Mouse (Mus musculus): Measurements from ENCODE around the gene Mfsd4a.

Mfsd4a gene

DNA sequence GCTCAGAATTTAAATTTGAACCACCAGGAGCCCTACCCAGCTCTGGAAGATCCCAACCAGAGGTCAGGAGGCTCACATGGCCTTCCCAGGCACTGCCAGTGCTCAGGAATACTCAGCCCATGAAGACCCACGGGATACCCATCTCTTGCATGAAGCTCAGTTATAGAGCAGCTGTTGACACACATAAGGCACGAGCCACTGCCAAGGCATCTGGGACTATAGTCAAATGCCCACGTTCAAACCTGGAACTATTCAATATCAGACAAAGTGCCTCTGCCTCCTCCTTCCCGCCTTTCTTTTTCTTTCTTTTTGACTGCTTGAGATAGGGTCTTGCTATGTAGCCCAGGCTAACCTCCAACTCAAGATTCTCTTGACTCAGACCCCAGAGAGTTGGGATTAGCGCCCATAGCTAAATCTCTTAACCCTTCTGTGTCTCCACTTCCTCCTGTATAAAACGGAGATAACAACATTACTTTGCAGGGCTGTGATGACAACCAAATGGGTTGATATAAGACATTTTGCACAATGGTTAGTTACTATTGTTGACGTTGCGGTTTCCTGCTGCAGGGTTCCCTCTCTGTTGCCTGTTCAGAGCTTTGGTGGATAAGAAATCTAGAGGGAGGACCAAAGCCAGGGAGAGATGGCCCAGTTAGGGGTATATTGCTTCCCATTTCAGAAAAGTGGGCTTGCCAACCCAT lies 2.2 kb downstream of the Mfsd4a start:
- no peak for DNase-seq (ENCODE audit: low read depth, low spot score)

GRCm38 (mm10) chr1:132065001-132065400 lies 2.9 kb downstream of the Mfsd4a start:
- no peak for DNase-seq (ENCODE audit: low read depth, low spot score)

DNA sequence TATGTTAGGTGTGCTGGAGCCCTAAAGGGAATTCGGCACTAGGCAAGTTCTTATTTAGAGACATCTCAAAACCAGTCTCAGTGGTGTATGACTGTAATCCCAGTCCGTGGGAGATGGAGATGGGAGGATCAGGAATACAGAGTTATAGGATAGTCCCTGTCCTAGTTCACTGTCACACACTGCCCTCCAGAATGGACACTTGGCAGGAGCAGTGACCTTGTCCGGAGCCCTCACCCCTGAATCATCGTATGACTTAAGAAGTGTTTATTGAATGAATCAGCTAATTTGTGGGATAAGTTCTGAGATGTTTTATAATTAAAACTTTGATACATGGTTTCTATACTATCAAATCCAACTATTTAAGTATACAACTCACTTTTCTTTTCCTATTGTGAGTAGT lies 4.8 kb downstream of the Mfsd4a start:
- no peak for DNase-seq (ENCODE audit: low read depth, low spot score)

GRCm38 (mm10) chr1:132061750-132062541 lies 5.9 kb downstream of the Mfsd4a start:
- no peak for DNase-seq (ENCODE audit: low read depth, low spot score)

GRCm38 (mm10) chr1:132060036-132060769 lies 7.7 kb downstream of the Mfsd4a start:
- no peak for DNase-seq (ENCODE audit: low read depth, low spot score)

GRCm38 (mm10) chr1:132058558-132058957 lies 9.3 kb downstream of the Mfsd4a start:
- DNase-seq (ENCODE audit: low read depth, low spot score): no peak

- DNase-seq (ENCODE audit: low read depth, low spot score): no peak
These were observed 12.7 kb downstream of the Mfsd4a start for GRCm38 (mm10) chr1:132055054-132055664.

DNA sequence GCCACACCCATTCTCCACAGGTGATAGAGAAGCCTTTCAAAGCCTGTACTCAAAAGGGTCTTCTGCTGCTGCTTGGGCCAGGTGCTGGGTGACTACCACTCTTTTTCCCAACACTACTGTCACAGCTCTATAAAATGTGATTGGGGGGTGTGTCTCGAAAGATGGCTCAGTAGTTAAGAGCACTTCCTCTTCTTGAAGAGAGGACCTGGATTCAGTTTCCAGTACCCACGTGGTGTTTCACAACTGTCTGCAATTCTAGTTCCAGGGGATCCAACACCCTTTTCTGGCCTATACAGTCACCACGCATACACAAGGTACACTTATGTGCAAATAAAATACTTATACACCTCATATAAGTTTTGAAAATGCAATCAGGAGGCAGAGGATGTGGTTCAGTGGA lies 13.5 kb downstream of the Mfsd4a start:
- DNase-seq (ENCODE audit: low read depth, low spot score): no peak

- DNase-seq (ENCODE audit: low read depth, low spot score): no peak
These were observed 16.1 kb downstream of the Mfsd4a start for GRCm38 (mm10) chr1:132051746-132052145.

DNA sequence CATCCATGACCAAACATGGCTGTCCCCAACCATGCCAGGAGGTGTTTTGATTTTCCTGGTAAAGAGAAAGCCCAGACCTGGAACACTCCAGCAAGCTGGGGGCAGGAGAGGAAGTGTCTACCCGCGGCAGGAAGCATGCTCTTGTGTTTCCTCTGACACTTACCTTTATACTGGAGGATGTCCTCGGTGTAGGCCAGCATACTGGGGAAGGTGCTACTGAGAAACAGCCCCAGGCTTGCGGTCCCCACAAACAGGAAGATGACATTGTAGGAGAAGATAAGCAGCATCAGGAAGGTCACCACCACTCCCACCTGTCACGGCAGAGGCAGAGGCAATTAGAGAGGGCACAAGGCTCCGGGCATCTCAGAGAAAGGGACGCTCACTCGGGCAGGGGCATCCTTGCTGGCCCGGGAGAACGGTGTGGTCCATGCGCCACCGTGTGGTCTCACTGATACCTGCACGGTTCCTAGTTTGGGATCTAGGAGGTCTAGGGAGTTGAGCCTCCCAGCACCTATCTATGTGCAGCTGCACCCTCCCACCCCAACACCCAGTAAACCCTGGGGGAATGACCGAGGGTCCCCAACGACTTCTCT lies 21.6 kb downstream of the Mfsd4a start:
- DNase-seq (ENCODE audit: low read depth, low spot score): peak; percentile 65

- no peak for DNase-seq (ENCODE audit: low read depth, low spot score)
These were observed 24.1 kb downstream of the Mfsd4a start for GRCm38 (mm10) chr1:132043759-132044158.

DNA sequence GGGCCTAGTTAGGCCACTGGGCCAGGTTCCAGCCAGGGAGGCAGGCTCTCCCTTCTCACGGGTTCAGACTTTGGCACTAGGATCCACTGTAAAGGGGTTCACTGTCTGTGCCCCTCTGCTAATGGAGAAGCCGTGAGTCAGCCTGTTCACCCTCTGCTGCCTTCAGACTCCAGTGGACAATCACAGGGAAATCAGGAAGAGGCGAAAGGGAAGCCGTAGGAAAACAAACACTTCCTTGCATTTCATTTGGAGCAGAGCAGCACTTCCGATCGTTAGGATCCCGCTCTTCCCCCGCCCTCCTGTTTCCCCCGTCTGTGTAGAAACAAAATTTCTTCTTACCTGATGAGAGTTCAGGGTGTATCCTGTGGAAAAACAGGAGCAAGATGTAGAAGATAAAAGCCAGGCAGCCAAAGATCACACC lies 27.7 kb downstream of the Mfsd4a start:
- no peak for DNase-seq (ENCODE audit: low read depth, low spot score)

GRCm38 (mm10) chr1:132038753-132039152 lies 29.1 kb downstream of the Mfsd4a start:
- DNase-seq (ENCODE audit: low read depth, low spot score): no peak

DNA sequence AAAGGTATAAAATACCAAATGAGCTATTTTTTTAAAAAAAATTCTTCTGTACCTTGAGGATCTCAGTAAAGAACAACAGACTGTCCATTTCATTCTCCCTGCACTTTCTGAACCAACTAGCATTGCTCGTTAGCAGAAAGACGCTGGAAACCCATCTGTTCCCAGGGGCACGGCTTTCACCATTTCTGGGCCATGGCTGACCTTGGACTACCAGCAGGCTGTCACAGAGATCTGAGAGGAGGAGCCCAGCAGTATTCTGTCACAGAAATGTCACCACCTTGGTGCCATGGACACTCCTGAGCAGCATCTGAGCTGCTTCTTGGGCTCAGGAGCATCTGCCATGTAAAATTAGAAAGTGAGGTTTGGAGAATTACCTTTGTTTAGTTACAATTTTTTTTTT lies 30.1 kb downstream of the Mfsd4a start:
- DNase-seq (ENCODE audit: low read depth, low spot score): no peak

DNA sequence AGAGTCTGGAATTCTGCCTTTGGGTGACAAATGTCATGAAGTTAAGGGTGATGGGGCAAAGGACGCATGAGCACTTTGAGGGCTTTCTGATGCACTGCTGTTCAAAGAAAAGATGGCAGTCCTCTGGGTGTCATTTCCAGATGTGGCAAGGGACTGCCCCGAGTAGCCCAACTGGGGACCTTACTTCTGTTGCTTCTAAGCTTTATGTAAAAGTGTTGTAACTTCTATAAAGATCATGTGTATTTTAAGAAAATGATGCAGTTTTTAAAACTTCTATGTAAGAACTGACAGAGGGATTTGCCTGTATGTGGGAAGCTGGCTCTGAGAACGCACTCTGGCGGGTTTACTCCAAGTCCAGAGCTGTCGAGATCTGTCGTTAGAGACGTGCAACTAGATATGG lies 35.7 kb downstream of the Mfsd4a start:
- no peak for DNase-seq (ENCODE audit: low read depth, low spot score)

- no peak for DNase-seq (ENCODE audit: low read depth, low spot score)
These were observed 37.3 kb downstream of the Mfsd4a start for GRCm38 (mm10) chr1:132030574-132030973.

DNA sequence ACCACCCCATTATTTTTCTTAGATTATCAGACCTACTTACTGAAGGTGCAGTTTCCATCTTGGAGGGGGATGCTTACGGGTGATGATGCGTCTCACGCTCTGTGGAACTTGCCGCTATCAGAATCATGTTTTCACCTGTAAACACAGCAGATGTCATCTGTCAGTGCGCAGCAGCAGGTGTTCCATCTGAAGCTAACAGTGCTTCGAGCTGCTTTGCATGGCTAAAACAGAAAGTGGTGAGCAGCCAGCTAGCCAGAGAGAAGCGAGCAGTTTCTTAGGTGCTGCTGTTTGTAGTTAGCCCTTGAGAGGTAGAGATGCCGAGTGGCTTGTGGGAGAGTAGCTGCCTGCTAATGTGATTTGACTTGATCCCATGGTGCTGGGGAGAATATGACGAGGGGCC lies 39.4 kb downstream of the Mfsd4a start:
- DNase-seq (ENCODE audit: low read depth, low spot score): no peak

- DNase-seq (ENCODE audit: low read depth, low spot score): no peak
These were observed 39.9 kb downstream of the Mfsd4a start for GRCm38 (mm10) chr1:132027978-132028377.

- DNase-seq (ENCODE audit: low read depth, low spot score): no peak
These were observed 40.8 kb downstream of the Mfsd4a start for GRCm38 (mm10) chr1:132026925-132027646.

DNA sequence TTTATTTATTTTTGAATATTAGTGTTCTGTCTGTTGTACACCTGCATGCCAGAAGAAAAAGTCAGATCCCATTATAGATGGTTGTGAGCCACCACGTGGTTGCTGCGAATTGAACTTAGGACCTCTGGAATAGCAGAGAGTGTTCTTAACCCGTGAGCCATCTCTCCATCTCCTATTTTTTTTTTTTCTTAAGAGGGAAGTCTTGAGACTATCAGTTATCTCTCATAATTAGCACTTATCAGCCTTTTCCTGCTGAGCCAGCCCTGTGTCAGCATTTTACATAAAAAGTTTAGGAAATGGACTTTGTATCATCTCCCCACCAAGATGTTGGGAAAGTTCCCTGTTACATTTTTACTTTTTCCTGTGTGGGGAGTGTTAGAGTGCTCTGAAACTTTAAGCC lies 45.8 kb downstream of the Mfsd4a start:
- DNase-seq (ENCODE audit: low read depth, low spot score): no peak

DNA sequence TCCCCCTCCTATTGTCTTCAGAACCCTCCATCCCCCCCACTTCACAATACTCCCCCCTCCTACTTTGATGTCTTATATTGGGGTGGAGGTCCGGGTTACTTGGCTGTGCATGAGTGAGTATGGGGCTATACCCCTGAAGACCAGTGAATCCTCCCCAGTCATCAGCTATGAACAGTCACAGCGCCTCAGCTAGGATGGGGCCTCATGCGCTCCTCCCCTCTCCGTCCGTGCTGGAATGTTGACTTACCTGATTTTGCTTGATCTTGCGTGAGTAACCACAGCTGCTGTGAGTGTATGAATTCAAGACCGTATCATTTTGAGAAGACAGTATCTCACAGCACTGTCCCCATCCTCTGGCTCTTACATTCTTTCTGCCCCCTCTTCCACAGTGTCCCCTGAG lies 48.0 kb downstream of the Mfsd4a start:
- DNase-seq (ENCODE audit: low read depth, low spot score): no peak

Measured in ZHBTc4 (cell line).